Mouse (Mus musculus) hindbrain, postnatal 0 days (tissue): ENCODE measurements around the gene Slc25a29. TPM values are rescaled to one million over a fixed set of nuclear protein-coding genes. Genes with fewer than 3 reads are reported as not detected.

Source experiments
- ATAC-seq: fragments of 200-750 bp; cut with Nextera tagmentation; 2 replicates; pipeline ENCODE4 v1.8.0; 2017; ENCODE audit warnings: mild to moderate bottlenecking, moderate TSS enrichment, moderate library complexity
- DNase-seq: peaks from one replicate; pipeline ENCODE4 v3.0.0-alpha.2; 2015; ENCODE audit warnings: low spot score
- H3K27ac ChIP-seq: fragments of 300-500 bp; sonication (generic); 2 replicates; pipeline ENCODE4 v1.5.1; 2014; ENCODE audit warnings: mild to moderate bottlenecking
- H3K27me3 ChIP-seq: fragments of 300-500 bp; sonication (generic); 2 replicates; pipeline ENCODE4 v1.6.1; 2014; ENCODE audit warnings: low read length, mixed read lengths; ENCODE audit not compliant: insufficient read depth
- H3K36me3 ChIP-seq: fragments of 300-500 bp; sonication (generic); 2 replicates; pipeline ENCODE4 v1.6.1; 2014; ENCODE audit warnings: low read length, mixed read lengths; ENCODE audit not compliant: insufficient read depth
- H3K4me1 ChIP-seq: fragments of 300-500 bp; sonication (generic); 2 replicates; pipeline ENCODE4 v1.6.1; 2014; ENCODE audit warnings: antibody characterized with exemption, low read length, mixed read lengths; ENCODE audit not compliant: insufficient read depth
- H3K4me2 ChIP-seq: fragments of 300-500 bp; sonication (generic); 2 replicates; pipeline ENCODE4 v1.6.1; 2014; ENCODE audit warnings: low read depth, mild to moderate bottlenecking, low read length, moderate library complexity, mixed read lengths
- H3K4me3 ChIP-seq: fragments of 300-500 bp; sonication (generic); 2 replicates; pipeline ENCODE4 v1.5.1; 2014; ENCODE audit warnings: low read length
- H3K9ac ChIP-seq: fragments of 300-500 bp; sonication (generic); replicated peaks from 2 replicates; pipeline ENCODE4 v1.6.1; 2014; ENCODE audit warnings: mild to moderate bottlenecking, low read length, moderate library complexity, mixed read lengths
- H3K9me3 ChIP-seq: fragments of 300-500 bp; sonication (generic); 2 replicates; pipeline ENCODE4 v1.6.1; 2016; ENCODE audit warnings: low read length, mixed read lengths
- CTCF ChIP-seq: IDR thresholded peaks from 2 replicates; pipeline ENCODE4 v1.5.1; 2016; ENCODE audit warnings: antibody characterized with exemption, control low read depth, low read depth
- WGBS: fragments of 180-500 bp; shearing (Covaris S2); extraction: QIAGEN DNeasy Blood & Tissue Kit; methylation state at CpG from one replicate; pipeline ENCODE4 v1.1.7; 2014; 5-methylcytosine and 5-hydroxymethylcytosine counted together
- polyA plus RNA-seq: library from polyadenylated mRNA; unstranded; fragments of >200 nt; fragmentation: Nextera tagmentation; extraction: Ambion mirVana; gene quantifications from 2 replicates; pipeline ENCODE4 v1.2.1, GENCODE M21; 2015
- total RNA-seq: library from RNA; depleted of rRNA; stranded (reverse); fragments of >200 nt; gene quantifications from 2 replicates; pipeline ENCODE4 v1.2.3, GENCODE M21; 2014; rRNA removed

The Slc25a29 gene
- total RNA-seq (15.5 and 18.0 TPM in 2 replicates), polyA plus RNA-seq (13.0 and 14.4 TPM in 2 replicates)

- H3K9ac ChIP-seq = peak within 1 kb of the TSS; percentile 73
- WGBS = 1% methylated on average over 53 of the region's 53 CpGs
- peaks cover 44% of the 10 kb centered on the region for H3K4me1 ChIP-seq
- no peaks in the 10 kb centered on the region for H3K27me3 ChIP-seq
- H3K36me3 ChIP-seq = peaks cover under 1% of the 10 kb centered on the region; the same call in 1 of the 2 replicates
- DNase-seq (peak; percentile 98), ATAC-seq (peak; percentile 99)
- H3K4me2 ChIP-seq = peak within 1 kb of the TSS; percentile 84
- TF ChIP-seq CTCF = peak; percentile 30
- peak within 1 kb of the TSS; percentile 74 for H3K27ac ChIP-seq
- H3K4me3 ChIP-seq = peak within 1 kb of the TSS; percentile 60
- H3K9me3 ChIP-seq = no peaks in the 10 kb centered on the region
Observed at GRCm38 (mm10) chr12:108835840-108836409, at the start of gene Slc25a29, which contains the start of gene Slc25a47. TSS of gene Slc25a29 (minus strand) at chr12:108835883. TSS of gene Slc25a47 (plus strand) at chr12:108836046.

GRCm38 (mm10) chr12:108882776-108883175, 47.1 kb upstream of the Slc25a29 start:
- ATAC-seq = no peak
- WGBS = 87% methylated on average over 8 of the region's 8 CpGs

GRCm38 (mm10) chr12:108881192-108881591, 45.5 kb upstream of the Slc25a29 start:
- H3K36me3 ChIP-seq = peaks cover 52% of the 10 kb centered on the region; the same call in 1 of the 2 replicates
- no peak for DNase-seq
- no peak overlapping the region for H3K27ac ChIP-seq
- no peaks in the 10 kb centered on the region for H3K4me1 ChIP-seq
- H3K27me3 ChIP-seq = no peaks in the 10 kb centered on the region
- WGBS = 89% methylated on average over 3 of the region's 3 CpGs
- H3K9ac ChIP-seq = no peak overlapping the region
- ATAC-seq = no peak
- H3K4me2 ChIP-seq = no peak overlapping the region
- TF ChIP-seq CTCF = no peak
- no peaks in the 10 kb centered on the region for H3K9me3 ChIP-seq
- H3K4me3 ChIP-seq = no peak overlapping the region

More at GRCm38 (mm10) chr12:108882776-108883175, 47.1 kb upstream of the Slc25a29 start:
- no peak for TF ChIP-seq CTCF
- H3K9ac ChIP-seq = no peak overlapping the region
- H3K36me3 ChIP-seq = peaks cover 67% of the 10 kb centered on the region
- H3K27me3 ChIP-seq = no peaks in the 10 kb centered on the region
- no peak overlapping the region for H3K4me2 ChIP-seq
- no peaks in the 10 kb centered on the region for H3K4me1 ChIP-seq
- no peak overlapping the region for H3K27ac ChIP-seq
- no peak for DNase-seq
- no peak overlapping the region for H3K4me3 ChIP-seq
- H3K9me3 ChIP-seq = no peaks in the 10 kb centered on the region

- no peaks in the 10 kb centered on the region for H3K9me3 ChIP-seq
- H3K36me3 ChIP-seq = peaks cover 47% of the 10 kb centered on the region; the same call in 1 of the 2 replicates
- WGBS = 98% methylated on average over 5 of the region's 5 CpGs
- no peak for TF ChIP-seq CTCF
- H3K4me1 ChIP-seq = no peaks in the 10 kb centered on the region
- H3K4me2 ChIP-seq = no peak overlapping the region
- H3K27ac ChIP-seq = no peak overlapping the region
- ATAC-seq (no peak), DNase-seq (no peak)
- H3K27me3 ChIP-seq = no peaks in the 10 kb centered on the region
- H3K4me3 ChIP-seq = no peak overlapping the region
- H3K9ac ChIP-seq = no peak overlapping the region
Observed at GRCm38 (mm10) chr12:108880606-108881005, 44.9 kb upstream of the Slc25a29 start.

- DNase-seq = no peak
- Histone ChIP-seq H3K4me2 (no peak overlapping the region), H3K27ac (no peak overlapping the region), H3K4me3 (no peak overlapping the region), H3K27me3 (no peaks in the 10 kb centered on the region), H3K36me3 (peaks cover 52% of the 10 kb centered on the region; the same call in 1 of the 2 replicates), H3K9ac (no peak overlapping the region), H3K9me3 (no peaks in the 10 kb centered on the region), H3K4me1 (no peaks in the 10 kb centered on the region)
- WGBS = 91% methylated on average over 4 of the region's 4 CpGs
- no peak for TF ChIP-seq CTCF
- ATAC-seq = no peak
Observed at GRCm38 (mm10) chr12:108879138-108879537, 43.5 kb upstream of the Slc25a29 start.

GRCm38 (mm10) chr12:108873122-108873521, 37.4 kb upstream of the Slc25a29 start:
- Histone ChIP-seq H3K36me3 (peaks cover 55% of the 10 kb centered on the region), H3K27ac (no peak overlapping the region), H3K9me3 (no peaks in the 10 kb centered on the region), H3K9ac (no peak overlapping the region), H3K4me3 (no peak overlapping the region), H3K4me1 (no peaks in the 10 kb centered on the region), H3K4me2 (no peak overlapping the region), H3K27me3 (no peaks in the 10 kb centered on the region)
- TF ChIP-seq CTCF = no peak
- DNase-seq (no peak), ATAC-seq (no peak)
- WGBS = 86% methylated on average over 5 of the region's 5 CpGs

- Histone ChIP-seq H3K36me3 (peaks cover 76% of the 10 kb centered on the region), H3K27ac (no peak overlapping the region), H3K9me3 (no peaks in the 10 kb centered on the region), H3K4me1 (no peaks in the 10 kb centered on the region), H3K4me2 (no peak overlapping the region), H3K27me3 (no peaks in the 10 kb centered on the region), H3K4me3 (no peak overlapping the region), H3K9ac (no peak overlapping the region)
- DNase-seq = peak; percentile 30
- peak; percentile 58 for TF ChIP-seq CTCF
- ATAC-seq = no peak
- WGBS = 84% methylated on average over 2 of the region's 2 CpGs
Observed at GRCm38 (mm10) chr12:108869575-108869974, 33.9 kb upstream of the Slc25a29 start.
